Mouse (Mus musculus) CH12F3 (cell line): ENCODE data around the gene Wfdc17.

ENCODE experiments used
- in situ Hi-C: fragments of 300-500 bp; cut with MboI; formaldehyde crosslinking; loops from 2 replicates; pipeline ENCODE4 v1.14.3; 2020; ENCODE audit warnings: low sequenced_read_pairs

Gene Wfdc17

DNA sequence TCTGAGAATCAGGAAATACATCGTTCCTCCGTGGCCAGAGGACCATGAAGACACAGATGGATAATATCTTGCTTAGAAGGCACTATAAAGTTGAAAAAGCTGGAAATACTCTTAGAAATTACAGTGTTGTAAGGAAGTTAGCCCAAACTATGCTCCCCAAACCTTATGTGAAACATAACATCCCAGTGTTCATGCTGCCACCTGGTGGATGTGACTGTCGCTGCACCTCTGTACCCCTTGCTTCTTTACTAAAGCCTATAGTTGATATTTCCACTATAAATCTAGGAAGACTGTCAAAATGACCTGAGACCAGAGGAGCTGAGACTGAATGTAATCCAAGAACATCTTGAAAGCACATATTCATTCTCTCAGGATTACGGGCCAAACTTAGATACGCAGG lies 35.5 kb downstream of the Wfdc17 start:
- in situ Hi-C loops = no loop called here

DNA sequence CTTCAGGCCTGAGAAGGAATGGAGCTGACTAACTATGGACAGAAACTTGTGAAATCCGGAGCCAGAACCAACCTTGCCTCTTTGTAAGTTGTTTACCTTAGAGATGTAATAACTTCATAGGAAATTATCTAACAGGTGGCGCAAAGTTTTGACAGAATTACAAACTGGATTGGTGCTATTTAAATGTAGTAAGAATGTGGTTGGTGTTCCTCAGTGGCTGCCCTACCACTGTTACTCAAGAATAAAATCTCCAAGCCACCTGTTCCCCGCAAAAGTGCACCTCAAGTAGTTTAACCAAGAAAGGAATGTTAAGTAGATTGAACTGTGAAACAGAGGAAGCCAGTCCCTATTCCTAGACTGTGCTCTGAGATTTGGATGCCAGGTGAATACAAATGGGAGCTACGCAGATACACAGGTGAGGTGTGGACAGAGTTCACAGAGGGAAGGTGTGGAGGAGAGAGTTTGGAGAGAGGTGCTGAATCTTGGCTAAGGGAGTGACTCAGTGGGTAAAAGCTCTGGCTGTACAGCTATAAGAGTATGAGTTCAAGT lies 36.7 kb downstream of the Wfdc17 start:
- in situ Hi-C loops = loop anchor here (10.0 kb wide), 1 partner anchor 176 kb away; no protein-coding TSS in a partner anchor

DNA sequence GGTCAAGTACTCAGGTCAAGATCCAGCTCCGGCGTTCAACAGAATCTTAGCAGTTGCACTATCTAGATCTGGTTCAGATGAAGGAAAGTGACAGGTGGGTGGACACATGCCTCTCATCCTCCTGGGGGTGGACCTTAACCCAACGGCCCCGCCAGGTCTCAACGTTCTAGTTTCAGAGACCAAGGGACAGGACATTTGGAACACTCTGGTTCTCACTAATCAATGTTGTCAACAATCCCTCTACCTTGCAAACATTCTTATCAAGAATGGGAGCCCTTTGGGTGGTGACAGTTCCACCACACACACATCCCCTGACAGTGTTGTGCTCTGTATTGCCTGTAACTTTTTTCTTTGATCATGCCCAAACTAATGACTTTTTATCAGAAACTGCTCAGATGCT lies 38.0 kb downstream of the Wfdc17 start:
- in situ Hi-C loops = loop anchor here (10.0 kb wide), 1 partner anchor 177 kb away; no protein-coding TSS in a partner anchor

DNA sequence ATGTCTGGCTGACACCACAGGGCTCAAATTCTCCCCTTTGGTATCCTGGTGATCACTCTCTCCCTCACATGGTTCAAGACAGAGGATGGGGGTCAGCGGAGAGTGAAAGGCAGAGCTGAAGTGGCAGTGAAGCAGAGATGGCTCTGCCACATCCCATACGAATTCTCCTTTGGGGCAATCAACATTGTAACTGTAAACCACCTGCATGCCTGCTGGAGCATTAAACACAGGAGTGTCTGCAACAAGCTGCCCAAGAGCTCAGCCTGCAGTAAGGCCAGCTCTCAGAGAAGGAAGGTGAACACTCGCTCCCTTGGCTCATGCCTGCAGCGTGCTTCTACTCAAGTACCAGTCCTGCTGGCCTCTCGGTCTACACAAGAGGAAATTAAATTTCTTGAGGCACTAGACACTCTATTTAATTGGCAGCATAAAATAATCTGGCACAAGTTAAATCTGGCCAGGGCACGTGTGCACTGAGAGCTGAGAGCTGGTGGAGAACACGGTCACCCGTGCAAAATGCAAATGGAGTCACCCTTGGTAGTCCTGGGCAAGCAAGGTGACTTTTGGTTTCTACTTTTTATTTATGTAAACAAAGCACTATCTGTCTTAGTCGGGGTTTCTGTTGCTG lies 39.1 kb downstream of the Wfdc17 start:
- in situ Hi-C loops = loop anchor here (10.0 kb wide), 1 partner anchor 178 kb away; no protein-coding TSS in a partner anchor

DNA sequence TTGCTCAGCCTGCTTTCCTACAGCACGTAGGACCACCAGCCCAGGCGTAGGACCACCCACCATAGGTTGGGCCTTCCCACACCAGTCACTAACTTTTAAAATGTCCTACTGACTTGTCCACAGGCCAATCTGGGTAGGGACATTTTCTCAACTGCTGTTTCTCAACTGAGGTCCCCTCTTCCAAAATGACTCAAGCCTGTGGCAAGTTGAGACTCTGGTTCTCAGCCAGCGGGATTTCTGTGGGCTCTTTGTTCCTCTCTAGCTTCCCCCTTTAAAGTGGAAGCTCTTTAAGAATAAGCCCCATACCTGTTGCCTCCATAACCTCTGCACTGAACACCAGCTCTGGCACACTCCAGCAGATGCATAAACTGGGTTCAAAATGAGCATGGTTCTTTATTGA lies 39.7 kb downstream of the Wfdc17 start:
- in situ Hi-C loops = loop anchor here (10.0 kb wide), 1 partner anchor 179 kb away; no protein-coding TSS in a partner anchor

DNA sequence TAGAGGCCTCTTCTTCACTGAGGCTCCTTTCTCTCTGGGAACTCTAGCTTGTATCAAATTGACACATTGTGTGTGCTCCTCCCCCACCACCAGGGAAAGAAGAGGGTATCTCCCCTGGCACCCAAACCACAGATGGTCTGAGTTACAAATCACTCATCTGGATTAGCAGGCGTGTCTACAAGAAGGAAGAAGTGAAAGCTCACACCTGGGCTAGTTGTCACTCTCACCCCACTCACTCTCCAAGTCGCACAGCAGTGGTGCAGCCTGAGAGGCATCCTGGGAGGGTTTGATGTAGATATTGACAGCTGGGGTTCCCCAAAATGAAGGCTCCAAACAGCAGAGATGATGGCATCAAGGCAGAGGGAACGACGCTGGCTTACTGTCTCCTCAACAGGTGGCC lies 42.4 kb downstream of the Wfdc17 start:
- in situ Hi-C loops = loop anchor here (10.0 kb wide), 1 partner anchor 181 kb away; no protein-coding TSS in a partner anchor

DNA sequence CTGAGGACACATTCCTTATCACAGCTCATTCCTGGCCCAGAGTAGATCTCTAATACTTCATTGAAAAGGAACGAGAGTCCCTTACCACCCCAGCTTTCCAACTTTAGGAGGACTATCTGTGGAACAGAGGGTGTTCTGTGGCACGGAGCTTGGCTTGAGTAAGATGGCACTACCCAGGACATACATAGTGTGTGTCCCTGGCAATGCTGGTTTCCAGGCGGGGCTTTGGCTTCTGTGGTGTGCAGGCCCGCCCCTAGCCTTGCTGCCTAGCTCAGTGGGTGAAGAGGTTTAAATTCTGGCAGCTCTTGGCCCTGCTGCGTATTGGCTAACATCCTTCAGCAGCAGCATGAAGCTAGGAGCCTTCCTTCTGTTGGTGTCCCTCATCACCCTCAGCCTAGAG lies 42.9 kb downstream of the Wfdc17 start, which contains the start of gene Wfdc21:
Gene Wfdc21 (plus strand): TSS at position 260 of the 400 bp plus-strand sequence.
- in situ Hi-C loops = loop anchor here (10.0 kb wide), 1 partner anchor 182 kb away; no protein-coding TSS in a partner anchor

DNA sequence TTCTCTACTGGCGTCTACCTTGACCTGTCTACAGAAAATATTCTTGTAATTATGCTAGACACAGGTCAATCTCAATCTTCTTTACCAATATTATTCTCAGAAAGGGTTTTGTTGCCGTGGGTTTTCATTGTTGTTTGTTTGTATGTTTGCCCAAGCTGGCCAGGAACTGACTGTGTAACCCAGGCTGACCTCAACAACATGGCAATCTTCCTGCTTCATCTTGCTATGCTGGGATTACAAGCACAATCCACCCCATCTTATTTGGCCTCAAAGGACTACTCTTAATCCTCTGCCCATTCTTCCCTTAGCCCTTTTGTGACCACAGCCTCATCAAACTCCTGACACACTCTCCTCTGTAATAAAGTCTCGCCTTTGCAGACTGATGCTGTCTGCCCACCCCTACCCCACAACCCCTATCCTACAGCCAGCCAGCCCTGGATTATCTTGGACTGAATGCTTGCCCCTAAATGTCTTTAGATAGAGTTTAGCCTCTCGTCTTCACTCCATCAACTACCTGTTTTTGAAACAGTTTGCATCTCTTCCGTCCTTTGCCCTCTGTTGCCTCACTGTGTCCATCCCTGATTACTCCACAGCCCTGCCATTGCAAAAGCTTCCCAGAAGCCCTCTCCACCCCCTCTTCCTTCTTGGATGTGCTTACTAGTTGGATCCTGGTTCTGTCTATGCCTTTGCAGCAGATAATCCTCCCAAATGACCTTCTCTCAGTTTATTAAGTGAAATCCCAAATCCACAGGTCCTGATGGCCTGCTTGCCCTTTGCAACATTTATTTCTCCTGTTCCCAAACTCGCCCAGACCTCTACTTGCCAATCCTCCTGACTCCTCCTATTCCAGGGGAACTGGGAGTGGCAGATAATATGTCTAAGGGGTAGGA lies 43.8 kb downstream of the Wfdc17 start:
- in situ Hi-C loops = loop anchor here (10.0 kb wide), 1 partner anchor 183 kb away; no protein-coding TSS in a partner anchor

DNA sequence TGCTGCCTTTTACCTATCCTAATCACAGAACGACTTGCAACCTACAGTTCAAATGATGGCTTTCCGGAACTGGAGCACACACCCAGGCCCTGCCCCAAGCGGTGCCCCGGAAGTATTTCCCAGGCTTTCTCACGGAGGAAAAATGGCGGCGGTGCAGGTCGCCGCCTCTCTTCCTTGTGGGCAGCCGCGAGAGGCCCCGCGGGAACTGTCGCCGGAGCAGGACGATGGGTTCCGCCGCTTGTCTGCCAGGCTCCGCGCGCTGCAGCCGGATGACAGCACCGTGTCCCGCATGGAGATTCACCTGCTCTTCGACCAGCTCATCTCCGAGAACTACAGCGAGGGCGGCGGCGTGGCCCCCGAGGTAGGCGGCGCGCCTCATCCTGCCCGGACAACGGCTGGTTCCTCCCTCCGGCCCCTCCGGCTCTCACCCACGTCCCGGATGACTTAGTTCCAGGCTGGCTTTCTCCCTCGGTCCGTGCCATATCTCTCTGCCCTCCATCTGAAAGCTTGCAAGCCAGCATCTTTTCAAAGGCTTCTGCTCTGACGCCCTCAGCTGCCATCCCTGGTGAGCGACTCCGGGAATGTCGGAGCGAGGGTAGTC lies 49.9 kb downstream of the Wfdc17 start, which contains the start of gene Heatr6:
Gene Heatr6 (plus strand): TSS at position 116 of the 601 bp plus-strand sequence.
- in situ Hi-C loops = no loop called here

DNA sequence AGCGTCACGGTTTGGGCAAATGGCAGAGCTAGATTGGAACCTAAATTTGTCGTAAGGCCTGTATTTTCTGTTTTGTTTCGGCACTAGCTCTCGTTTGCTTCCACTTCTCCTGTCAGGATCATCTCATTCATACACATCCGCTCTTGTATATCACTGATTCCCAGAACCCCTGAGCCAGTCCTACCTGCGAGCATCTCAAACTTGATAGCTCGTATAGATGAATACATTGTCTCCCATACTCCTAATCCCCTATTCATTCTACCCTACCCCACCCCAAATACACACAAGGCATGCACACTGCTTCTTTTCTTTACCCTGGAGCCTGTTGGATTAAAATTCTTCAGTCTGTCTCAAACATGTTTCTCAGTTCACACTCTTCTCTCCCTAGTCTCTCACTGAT lies 50.4 kb downstream of the Wfdc17 start:
- in situ Hi-C loops = no loop called here
